In genomic region chr7:127117948-127118347, GRCm38 (mm10) we compare ENCODE assay signal across 10 mouse cellular contexts. TPM values are rescaled to one million over a fixed set of nuclear protein-coding genes. Genes with fewer than 3 reads are reported as not detected.
DNase-seq lines count a peak whose midpoint lies in the region; ATAC-seq and TF ChIP-seq lines count a peak whose summit lies in the region.
"Had no signal": no experiment of that assay in that cellular context is flagged by ENCODE, and none has a peak within 500 bp of the region (broad histone marks: within the 10 kb centered on the region; RNA-seq: fewer than 3 reads in every experiment).

No protein-coding gene starts in this region.

- no peak overlapping the region for H3K4me3 ChIP-seq in midbrain, embryonic 14.5 days (replicated peaks; ENCODE audit: low read depth, low read length)
- H3K4me3 ChIP-seq in midbrain, embryonic 15.5 days, result no peak overlapping the region
- H3K4me3 ChIP-seq in hindbrain, postnatal 0 days (ENCODE audit: low read length), result no peak overlapping the region
- H3K4me3 ChIP-seq in stomach, embryonic 15.5 days (replicated peaks), result no peak overlapping the region
- H3K4me3 ChIP-seq: embryonic facial prominence, embryonic 15.5 days had no signal

- ATAC-seq in midbrain, embryonic 14.5 days (ENCODE audit: low FRiP score, low TSS enrichment), result no peak
- no peak for ATAC-seq in midbrain, embryonic 15.5 days (replicated peaks)
- ATAC-seq in hindbrain, postnatal 0 days, result peak; percentile 38; the same call in 1 of the 2 replicates
- ATAC-seq in stomach, embryonic 15.5 days (ENCODE audit: insufficient read depth, low FRiP score, low read depth), result peak; percentile 20; the same call in 1 of the 2 replicates

- H3K4me1 ChIP-seq in midbrain, embryonic 14.5 days (ENCODE audit: control insufficient read depth, insufficient read depth, low read length), result 0 out of 2 replicates have a peak, but pooled peaks cover 3% of the 10 kb centered on the region
- peaks cover 8% of the 10 kb centered on the region; the same call in 1 of the 2 replicates for H3K4me1 ChIP-seq in midbrain, embryonic 15.5 days
- H3K4me1 ChIP-seq in hindbrain, postnatal 0 days (ENCODE audit: insufficient read depth, low read length), result no peaks in the 10 kb centered on the region
- peaks cover 23% of the 10 kb centered on the region for H3K4me1 ChIP-seq in stomach, embryonic 15.5 days

- no peaks in the 10 kb centered on the region for H3K36me3 ChIP-seq in midbrain, embryonic 14.5 days (ENCODE audit: control insufficient read depth, insufficient read depth, low read length)
- H3K36me3 ChIP-seq in midbrain, embryonic 15.5 days (replicated peaks), result no peaks in the 10 kb centered on the region
- H3K36me3 ChIP-seq in hindbrain, postnatal 0 days (ENCODE audit: insufficient read depth, low read length), result no peaks in the 10 kb centered on the region
- no peaks in the 10 kb centered on the region for H3K36me3 ChIP-seq in stomach, embryonic 15.5 days
- H3K36me3 ChIP-seq: embryonic facial prominence, embryonic 15.5 days had no signal

- H3K4me2 ChIP-seq in midbrain, embryonic 14.5 days (ENCODE audit: low read length), result no peak overlapping the region
- no peak overlapping the region for H3K4me2 ChIP-seq in midbrain, embryonic 15.5 days
- H3K4me2 ChIP-seq in hindbrain, postnatal 0 days (ENCODE audit: low read depth, low read length), result no peak overlapping the region
- H3K4me2 ChIP-seq in stomach, embryonic 15.5 days, result no peak overlapping the region
- H3K4me2 ChIP-seq: embryonic facial prominence, embryonic 15.5 days had no signal

- H3K27me3 ChIP-seq in midbrain, embryonic 14.5 days (ENCODE audit: control insufficient read depth, insufficient read depth, low read length), result peaks cover 8% of the 10 kb centered on the region
- H3K27me3 ChIP-seq in midbrain, embryonic 15.5 days (replicated peaks), result peaks cover 24% of the 10 kb centered on the region
- H3K27me3 ChIP-seq in hindbrain, postnatal 0 days (ENCODE audit: insufficient read depth, low read length), result peaks cover 17% of the 10 kb centered on the region
- H3K27me3 ChIP-seq in stomach, embryonic 15.5 days (replicated peaks), result peaks cover 6% of the 10 kb centered on the region; the same call in 1 of the 2 replicates

- peak; percentile 55 to 77 for DNase-seq in adrenal gland, adult (ENCODE audit: inconsistent age in 2 of 2, low spot score in 1 of 2)
- DNase-seq in adrenal gland, postnatal 4 days (ENCODE audit: low spot score in 2 of 2), result no peak
- peak; percentile 36 for DNase-seq in midbrain, embryonic 14.5 days
- DNase-seq in hindbrain, postnatal 0 days (ENCODE audit: low spot score), result peak; percentile 65
- DNase-seq in ovary, postnatal 10 days (ENCODE audit: low spot score), result no peak
- no peak for DNase-seq in cerebellum, postnatal 4 days (ENCODE audit: low spot score in 2 of 2)

- no peak overlapping the region for H3K9ac ChIP-seq in midbrain, embryonic 14.5 days (replicated peaks; ENCODE audit: low read length)
- H3K9ac ChIP-seq in midbrain, embryonic 15.5 days, result no peak overlapping the region
- no peak overlapping the region for H3K9ac ChIP-seq in hindbrain, postnatal 0 days (replicated peaks; ENCODE audit: low read length)
- H3K9ac ChIP-seq in stomach, embryonic 15.5 days, result no peak overlapping the region
- H3K9ac ChIP-seq: embryonic facial prominence, embryonic 15.5 days had no signal

- H3K27ac ChIP-seq in midbrain, embryonic 14.5 days (replicated peaks; ENCODE audit: low read depth, low read length), result no peak overlapping the region
- H3K27ac ChIP-seq in midbrain, embryonic 15.5 days, result no peak overlapping the region
- no peak overlapping the region for H3K27ac ChIP-seq in hindbrain, postnatal 0 days
- H3K27ac ChIP-seq in stomach, embryonic 15.5 days, result no peak overlapping the region
- H3K27ac ChIP-seq: embryonic facial prominence, embryonic 15.5 days; macrophage had no signal

- peak; percentile 60 for TF ChIP-seq CTCF in hindbrain, postnatal 0 days (IDR thresholded peaks at IDR 0.05; ENCODE audit: low read depth)

- no peaks in the 10 kb centered on the region for H3K9me3 ChIP-seq in midbrain, embryonic 14.5 days (ENCODE audit: control insufficient read depth, low read length)
- no peaks in the 10 kb centered on the region for H3K9me3 ChIP-seq in midbrain, embryonic 15.5 days
- no peaks in the 10 kb centered on the region for H3K9me3 ChIP-seq in hindbrain, postnatal 0 days (ENCODE audit: low read length)
- no peaks in the 10 kb centered on the region for H3K9me3 ChIP-seq in stomach, embryonic 15.5 days
- H3K9me3 ChIP-seq: embryonic facial prominence, embryonic 15.5 days had no signal

- 57% methylated on average over 5 of the region's 5 CpGs for WGBS in midbrain, embryonic 14.5 days
- 56% methylated on average over 5 of the region's 5 CpGs for WGBS in midbrain, embryonic 15.5 days
- WGBS in hindbrain, postnatal 0 days, result 57% methylated on average over 5 of the region's 5 CpGs
- 38% methylated on average over 5 of the region's 5 CpGs for WGBS in stomach, embryonic 15.5 days

RNA-seq across cellular contexts. Expression of gene Qprt, which starts 4.1 kb away (rescaled TPM):
- total RNA-seq in adrenal gland, postnatal 4 days (2021), result 10 to 100 TPM in 1 of 2 experiments, 1 to 10 TPM in 1; 5.7 to 12.0 TPM
- polyA plus RNA-seq in midbrain, embryonic 14.5 days (2014; fragmentation: Nextera tagmentation; extraction: Ambion mirVana), result 0.11 and 0.67 TPM in 2 replicates
- 0.76 and 0.83 TPM in 2 replicates for polyA plus RNA-seq in midbrain, embryonic 15.5 days (2015; fragmentation: Nextera tagmentation; extraction: Ambion mirVana)
- 1.0 and 2.0 TPM in 2 replicates for total RNA-seq in hindbrain, postnatal 0 days (2014; rRNA removed)
- 1.7 and 1.8 TPM in 2 replicates for polyA plus RNA-seq in hindbrain, postnatal 0 days (2015; fragmentation: Nextera tagmentation; extraction: Ambion mirVana)
- 6.1 and 7.4 TPM in 2 replicates for polyA plus RNA-seq in stomach, embryonic 15.5 days (2015; fragmentation: Nextera tagmentation; extraction: Ambion mirVana)
- polyA plus RNA-seq: macrophage had no signal

RNA-seq across cellular contexts. Expression of gene Spn, which starts 19.7 kb away (rescaled TPM):
- total RNA-seq in adrenal gland, postnatal 4 days (2021), result 1 to 10 TPM; 1.8 to 2.1 TPM
- not detected in 2 replicates for polyA plus RNA-seq in midbrain, embryonic 14.5 days (2014; fragmentation: Nextera tagmentation; extraction: Ambion mirVana)
- polyA plus RNA-seq in midbrain, embryonic 15.5 days (2015; fragmentation: Nextera tagmentation; extraction: Ambion mirVana), result 0.04 TPM in 1 of 2 replicates, not detected in the other
- 0.11 and 0.21 TPM in 2 replicates for total RNA-seq in hindbrain, postnatal 0 days (2014; rRNA removed)
- polyA plus RNA-seq in hindbrain, postnatal 0 days (2015; fragmentation: Nextera tagmentation; extraction: Ambion mirVana), result 0.05 and 0.09 TPM in 2 replicates
- polyA plus RNA-seq in stomach, embryonic 15.5 days (2015; fragmentation: Nextera tagmentation; extraction: Ambion mirVana), result 0.64 and 1.0 TPM in 2 replicates

RNA-seq across cellular contexts. Expression of gene AI467606, which starts 26.8 kb away (rescaled TPM):
- total RNA-seq in adrenal gland, postnatal 4 days (2021), result 1 to 10 TPM; 1.9 to 2.0 TPM
- polyA plus RNA-seq in midbrain, embryonic 14.5 days (2014; fragmentation: Nextera tagmentation; extraction: Ambion mirVana), result 0.84 and 2.2 TPM in 2 replicates
- 1.9 and 2.3 TPM in 2 replicates for polyA plus RNA-seq in midbrain, embryonic 15.5 days (2015; fragmentation: Nextera tagmentation; extraction: Ambion mirVana)
- 0.68 and 2.3 TPM in 2 replicates for total RNA-seq in hindbrain, postnatal 0 days (2014; rRNA removed)
- polyA plus RNA-seq in hindbrain, postnatal 0 days (2015; fragmentation: Nextera tagmentation; extraction: Ambion mirVana), result 1.0 and 1.1 TPM in 2 replicates
- 4.7 and 5.0 TPM in 2 replicates for polyA plus RNA-seq in stomach, embryonic 15.5 days (2015; fragmentation: Nextera tagmentation; extraction: Ambion mirVana)

RNA-seq across cellular contexts. Expression of gene Zg16, which starts 30.8 kb away (rescaled TPM):
- total RNA-seq in adrenal gland, postnatal 4 days (2021), result 100 to 1,000 TPM in 1 of 2 experiments, not detected in 1; 137 TPM
- not detected in 2 replicates for polyA plus RNA-seq in midbrain, embryonic 14.5 days (2014; fragmentation: Nextera tagmentation; extraction: Ambion mirVana)
- not detected in 2 replicates for polyA plus RNA-seq in midbrain, embryonic 15.5 days (2015; fragmentation: Nextera tagmentation; extraction: Ambion mirVana)
- total RNA-seq in hindbrain, postnatal 0 days (2014; rRNA removed), result not detected in 2 replicates
- not detected in 2 replicates for polyA plus RNA-seq in hindbrain, postnatal 0 days (2015; fragmentation: Nextera tagmentation; extraction: Ambion mirVana)
- 14.5 and 34.1 TPM in 2 replicates for polyA plus RNA-seq in stomach, embryonic 15.5 days (2015; fragmentation: Nextera tagmentation; extraction: Ambion mirVana)
- polyA plus RNA-seq: embryonic facial prominence, embryonic 15.5 days; macrophage had no signal

Comparison
In these comparisons a context has a peak if more than half of its experiments do, and no peak if none do; other contexts are left out.
1. DNase-seq: peak in adrenal gland, adult (2 of 2), midbrain, embryonic 14.5 days (single experiment) and hindbrain, postnatal 0 days (single experiment); none in adrenal gland, postnatal 4 days (0 of 2), ovary, postnatal 10 days (single experiment) and cerebellum, postnatal 4 days (0 of 2).
2. ATAC-seq: peak in hindbrain, postnatal 0 days (single experiment) and stomach, embryonic 15.5 days (single experiment); none in midbrain, embryonic 14.5 days (single experiment) and midbrain, embryonic 15.5 days (single experiment).